Mouse (Mus musculus) cerebellum, adult 9-10 months (tissue): ENCODE measurements at regions not wholly inside any gene's neighbourhood (a gene's known extent, or its start where the extent isn't known, plus 50 kb on each side); places are given as distances from the start of the nearest gene placed in this dataset.

Experiments used
- DNase-seq: peaks from one replicate; pipeline ENCODE4 v3.0.0; 2022

DNA sequence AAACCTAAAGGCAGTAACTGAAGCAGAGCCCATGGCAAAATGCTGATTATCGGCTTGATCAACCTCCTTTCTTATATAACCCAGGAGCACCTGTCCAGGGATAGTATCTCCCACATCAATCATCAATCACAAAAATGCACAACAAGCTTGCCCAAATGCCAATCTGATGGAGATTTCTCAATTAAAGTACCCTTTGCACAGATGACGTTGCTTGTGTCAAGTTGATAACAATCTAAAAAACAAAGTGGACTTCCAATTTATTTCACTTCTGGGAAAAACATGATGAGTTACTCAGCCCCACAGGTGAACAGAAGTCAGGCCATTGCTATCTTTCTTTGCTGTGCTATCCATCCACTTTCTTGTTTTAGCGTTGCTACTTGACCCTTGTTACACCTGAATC lies 144.5 kb upstream of the Tle4 start:
- no peak for DNase-seq

DNA sequence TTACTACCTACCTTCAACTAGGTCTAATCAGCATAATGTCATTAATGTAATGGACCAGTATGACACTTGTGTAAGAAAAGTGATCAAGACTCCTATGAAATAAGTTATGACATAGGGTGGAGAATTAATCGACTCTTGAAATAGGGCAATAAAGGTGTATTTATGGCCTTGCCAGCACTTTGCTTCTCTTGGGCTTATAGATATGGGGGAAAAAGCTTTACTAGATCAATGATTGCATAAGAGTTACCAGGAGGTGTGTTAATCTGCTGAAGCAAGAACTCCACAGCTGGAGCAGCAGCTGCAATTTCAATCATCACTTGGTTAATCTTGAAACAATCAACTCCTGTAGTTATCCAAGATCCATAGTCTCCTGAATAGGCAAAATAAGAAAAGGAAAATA lies 143.1 kb upstream of the Tle4 start:
- no peak for DNase-seq

DNA sequence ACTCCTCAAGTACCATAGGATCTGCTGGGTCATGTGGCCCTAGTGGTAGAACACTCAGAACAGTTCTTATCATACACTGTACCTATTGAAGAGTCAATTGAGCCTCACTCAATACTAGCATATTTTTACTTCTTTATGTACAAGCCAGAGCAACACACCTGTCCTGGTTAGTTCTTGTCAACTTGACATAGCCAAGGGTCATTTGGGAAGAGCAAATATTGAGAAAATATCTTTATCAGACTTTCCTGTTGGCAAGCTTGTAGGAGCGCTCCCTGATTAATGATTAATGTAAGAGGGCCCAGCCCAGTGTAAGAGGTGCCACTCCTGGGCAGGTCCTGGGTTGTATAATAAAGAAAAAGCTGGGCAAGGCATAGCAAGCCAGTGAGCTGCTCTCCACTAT lies 142.3 kb upstream of the Tle4 start:
- no peak for DNase-seq

DNA sequence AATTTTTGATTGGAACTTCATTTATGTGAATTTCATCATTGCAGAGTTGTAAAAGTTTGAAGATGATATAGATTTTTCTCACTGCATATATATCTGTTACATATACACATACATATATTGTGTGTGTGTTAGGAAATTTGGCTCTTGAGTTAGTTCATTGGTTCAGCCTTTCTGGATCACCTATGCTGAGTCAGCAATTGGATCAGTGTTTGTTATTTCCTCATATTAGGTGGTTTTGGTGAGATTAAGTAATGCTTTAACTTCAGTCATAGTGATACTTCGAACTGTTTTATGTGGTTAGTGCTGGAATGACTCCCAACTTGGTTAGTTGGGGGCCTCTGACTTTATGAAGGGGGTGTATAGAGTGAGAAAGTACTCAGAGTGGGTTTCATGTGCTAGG lies 138.7 kb upstream of the Tle4 start:
- no peak for DNase-seq

DNA sequence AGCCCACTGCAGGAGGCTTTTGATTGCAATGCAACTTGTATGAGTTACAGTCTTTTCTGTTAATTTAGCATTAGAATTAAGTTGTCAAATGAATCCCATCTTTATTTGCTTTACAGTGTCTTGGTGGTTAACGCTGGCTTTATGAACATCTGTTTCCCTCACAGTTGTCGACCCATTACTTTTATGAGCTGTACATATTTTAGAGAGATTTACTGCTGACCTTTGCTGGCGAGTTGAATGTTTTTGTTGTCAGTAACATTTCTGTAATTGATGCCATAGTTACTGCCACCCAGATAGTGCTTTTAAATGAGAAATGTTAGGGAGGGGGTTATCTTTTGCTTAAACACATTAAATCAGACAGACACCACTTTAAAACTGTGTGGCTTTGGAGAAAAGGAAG lies 127.5 kb upstream of the Tle4 start:
- no peak for DNase-seq

DNA sequence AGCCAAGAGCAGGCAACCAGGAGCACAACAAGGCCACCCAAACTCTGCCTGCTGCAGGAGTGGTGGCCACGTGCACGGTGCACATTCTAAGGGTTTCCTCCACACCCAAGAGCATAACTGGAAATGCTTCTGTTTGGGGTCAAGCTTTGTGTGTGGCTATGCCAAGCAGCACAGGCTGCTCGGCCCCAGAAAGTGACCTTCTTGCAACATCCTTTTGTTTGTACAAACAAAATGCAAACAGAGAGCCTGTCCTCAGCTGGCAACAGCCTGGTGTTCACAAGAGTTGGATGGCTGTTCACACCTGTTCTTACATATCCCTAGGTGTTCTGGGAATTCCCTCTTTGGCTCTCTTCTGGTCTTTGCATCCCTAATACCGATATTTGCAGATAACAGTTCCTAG lies 126.8 kb upstream of the Tle4 start:
- no peak for DNase-seq

DNA sequence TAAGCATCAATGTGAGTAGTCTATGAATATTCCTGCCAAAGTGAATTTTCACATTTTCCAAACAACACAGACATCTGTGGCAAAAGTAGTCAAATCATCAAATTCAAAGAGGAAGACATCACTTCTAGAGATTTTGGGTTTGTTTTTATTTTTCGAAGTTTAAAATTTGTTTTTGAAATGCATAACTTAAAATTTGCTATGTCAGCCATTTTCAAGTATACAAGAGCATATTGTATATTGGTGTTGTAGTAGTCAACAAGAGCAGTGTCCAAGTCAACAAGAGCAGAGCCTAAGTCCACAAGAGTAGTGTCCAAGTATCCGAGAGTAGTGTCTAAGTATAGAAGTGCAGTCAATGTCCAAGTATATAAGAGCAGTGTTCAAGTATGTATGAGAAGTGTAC lies 107.9 kb upstream of the Tle4 start:
- DNase-seq = no peak

DNA sequence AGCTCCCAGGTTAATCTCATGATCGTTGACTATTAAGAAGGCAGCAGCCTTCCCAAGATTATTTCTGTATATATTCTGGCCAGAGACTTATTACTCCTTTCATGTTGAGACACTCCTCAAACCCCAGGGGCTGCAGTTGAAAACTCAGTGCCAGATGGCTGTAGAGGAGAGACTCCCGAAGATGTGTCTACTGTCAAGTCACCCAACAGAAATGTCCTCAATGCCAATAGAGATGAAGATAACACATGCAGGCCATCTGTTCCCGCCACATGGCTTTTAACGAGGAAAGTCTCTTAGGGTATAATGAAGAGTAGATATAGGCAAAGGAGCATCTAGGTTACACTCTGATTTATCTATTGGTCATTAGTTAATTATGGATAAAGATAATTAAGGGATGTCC lies 103.3 kb upstream of the Tle4 start:
- peak; percentile 2 for DNase-seq

DNA sequence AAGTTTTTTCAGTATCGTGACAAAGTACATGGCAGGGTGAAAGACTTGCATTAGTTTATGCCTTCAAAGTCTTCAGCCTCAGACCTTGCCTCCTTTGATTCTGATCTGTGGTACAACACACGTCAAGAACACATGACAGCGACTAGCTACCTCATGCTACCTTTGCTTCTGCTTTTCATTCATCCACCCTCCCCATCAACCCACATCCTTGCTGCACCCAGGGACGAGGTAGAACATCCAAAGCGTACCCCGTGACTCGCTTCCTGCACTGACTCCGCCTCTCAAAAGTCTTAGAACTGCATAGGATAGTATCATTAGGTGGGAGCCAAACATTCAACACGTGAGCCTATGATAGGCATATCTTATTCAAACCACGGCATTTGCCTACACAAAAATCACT lies 97.5 kb upstream of the Tle4 start:
- no peak for DNase-seq

DNA sequence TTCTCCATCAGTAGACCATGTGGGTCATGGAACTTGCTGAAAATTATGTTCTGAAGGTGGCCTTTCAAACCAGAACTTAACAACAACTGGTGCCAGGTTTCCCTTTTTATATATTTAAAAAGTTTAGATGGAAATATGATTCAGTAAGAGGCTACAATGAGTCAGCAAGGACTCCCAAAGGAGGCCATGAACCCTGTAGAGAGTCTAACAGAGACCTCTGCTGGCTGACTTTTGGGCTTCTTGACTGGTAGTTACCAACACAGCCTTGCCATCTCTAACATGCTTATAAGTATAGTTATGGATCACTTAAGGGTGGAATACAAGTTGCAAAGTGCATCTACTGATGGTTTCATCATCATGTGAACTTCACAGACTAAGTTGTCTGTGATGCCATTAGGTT lies 94.3 kb upstream of the Tle4 start:
- DNase-seq = peak; percentile 11

DNA sequence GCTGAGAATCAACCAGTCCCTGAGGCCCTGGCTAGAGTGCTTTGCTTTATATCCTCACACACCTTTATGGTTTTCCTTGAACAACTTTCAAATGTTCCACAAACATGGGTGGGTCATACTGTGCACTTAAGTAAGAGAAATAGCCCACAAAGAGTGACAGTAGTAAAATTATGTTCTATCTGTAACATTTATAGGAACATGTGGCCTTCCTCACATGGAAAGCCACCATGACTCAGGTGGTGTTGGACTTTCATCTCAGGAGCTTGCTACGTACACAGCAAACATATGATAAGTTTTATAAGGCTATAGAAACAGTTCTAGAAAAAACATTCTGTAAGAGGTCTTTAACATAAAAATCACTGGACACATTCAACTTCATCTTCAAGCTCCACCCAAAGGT lies 87.8 kb upstream of the Tle4 start:
- no peak for DNase-seq

DNA sequence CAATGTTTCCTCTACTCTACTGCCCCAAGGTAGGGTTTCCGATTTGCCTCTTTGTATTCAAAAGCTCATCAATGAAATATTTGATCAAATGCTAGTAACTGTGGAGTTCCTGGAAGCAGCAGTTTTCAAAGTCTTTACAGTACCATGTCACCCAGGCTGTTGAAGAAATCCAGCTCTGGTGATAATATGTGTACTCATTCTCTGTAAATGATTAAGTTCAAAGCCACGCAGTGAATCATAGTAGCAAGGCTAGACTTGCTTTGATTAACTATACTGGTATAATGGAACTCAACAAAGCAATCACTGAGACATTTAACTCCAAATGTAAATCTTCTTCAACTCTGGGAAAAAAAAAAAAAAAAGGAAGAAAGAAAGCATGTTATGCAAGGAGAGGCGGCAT lies 86.8 kb upstream of the Tle4 start:
- no peak for DNase-seq

DNA sequence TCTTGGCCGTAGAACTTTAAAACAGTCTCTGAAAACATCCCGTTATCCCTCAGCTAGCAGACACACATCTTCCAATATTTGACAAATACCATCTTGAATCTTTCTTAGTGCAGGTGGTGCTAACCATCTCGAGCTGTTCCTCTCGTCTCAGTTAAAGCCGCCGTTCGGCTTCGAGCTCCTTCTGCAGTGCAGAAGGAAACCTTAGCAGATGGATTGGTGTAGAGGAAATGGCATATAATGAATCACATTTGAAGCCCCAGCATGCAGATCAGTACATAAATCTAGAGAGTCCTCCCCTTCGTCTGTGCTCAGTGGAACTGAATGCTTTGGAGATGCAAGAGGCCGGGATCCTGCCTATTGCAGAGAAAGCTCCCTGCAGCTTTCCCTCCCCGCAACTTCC lies 83.5 kb upstream of the Tle4 start:
- DNase-seq = no peak

DNA sequence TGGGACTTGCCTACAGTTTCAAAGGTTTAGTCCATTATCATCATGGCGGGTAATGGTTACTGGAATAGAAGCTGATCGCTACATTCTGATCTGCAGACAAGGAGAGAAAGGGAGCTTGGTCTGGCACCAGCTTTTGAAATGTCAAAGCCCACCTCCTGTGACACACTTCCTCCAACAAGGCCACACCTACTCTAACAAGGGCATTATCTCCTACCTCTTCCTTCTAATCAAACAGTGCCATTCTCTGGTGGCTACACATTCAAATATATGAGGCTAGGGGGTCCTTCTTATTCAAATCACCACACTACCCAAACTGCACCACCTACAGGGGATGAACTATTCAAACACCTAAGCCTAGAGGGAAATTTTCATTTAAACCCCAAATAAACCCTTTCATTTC lies 81.9 kb upstream of the Tle4 start:
- no peak for DNase-seq

DNA sequence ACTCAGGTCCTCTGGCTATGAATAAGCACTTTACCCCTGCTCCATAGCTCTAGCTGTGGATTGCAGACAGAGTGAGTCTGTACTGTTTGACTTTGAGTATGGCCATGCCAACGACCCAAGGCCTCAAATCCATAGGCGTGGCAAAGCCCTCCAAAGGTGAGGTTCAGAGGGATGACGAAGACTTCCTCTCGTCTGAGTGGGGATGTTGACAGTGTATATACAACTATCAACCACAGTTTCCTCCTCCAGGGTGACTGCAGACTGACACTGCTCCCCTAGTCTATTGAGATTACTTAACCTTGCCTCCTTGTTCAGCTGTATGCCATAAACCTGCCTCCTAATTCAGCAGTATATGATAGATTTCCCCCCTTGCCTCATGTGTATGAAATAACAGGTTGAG lies 80.7 kb upstream of the Tle4 start:
- DNase-seq = no peak

DNA sequence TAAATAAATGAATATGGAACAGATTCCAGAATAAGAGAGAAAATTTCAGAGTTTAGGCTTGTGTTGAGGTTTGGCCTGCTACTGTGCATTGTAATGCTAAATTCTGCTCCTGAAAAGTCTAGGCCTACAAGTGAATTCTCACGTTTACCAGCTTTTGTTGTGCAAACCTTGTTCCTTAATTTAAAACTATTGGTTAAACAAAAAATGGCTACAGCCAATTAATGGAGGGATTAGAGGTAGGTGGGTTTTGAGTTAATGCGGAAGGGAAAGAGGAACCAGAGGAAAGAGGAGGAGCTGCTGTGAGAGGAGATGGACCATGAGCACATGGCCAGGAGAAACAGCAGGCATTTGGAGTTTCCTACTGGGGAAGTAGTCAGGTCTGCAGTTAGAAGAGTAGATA lies 79.1 kb upstream of the Tle4 start:
- no peak for DNase-seq

DNA sequence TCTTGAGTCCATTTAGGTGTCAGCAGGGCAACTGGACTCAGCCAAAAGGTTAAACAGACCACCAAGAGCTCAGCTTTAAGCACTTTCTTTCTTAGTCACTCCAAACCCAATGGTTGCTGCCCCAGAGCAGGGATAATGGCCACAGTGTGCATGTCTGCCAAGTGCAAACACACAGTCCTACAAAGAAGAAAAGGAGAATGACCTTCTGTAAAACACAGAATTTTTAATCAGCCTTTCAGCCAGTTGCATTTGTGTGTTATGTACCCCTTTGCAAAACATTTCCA lies 72.9 kb upstream of the Tle4 start:
- DNase-seq = no peak

DNA sequence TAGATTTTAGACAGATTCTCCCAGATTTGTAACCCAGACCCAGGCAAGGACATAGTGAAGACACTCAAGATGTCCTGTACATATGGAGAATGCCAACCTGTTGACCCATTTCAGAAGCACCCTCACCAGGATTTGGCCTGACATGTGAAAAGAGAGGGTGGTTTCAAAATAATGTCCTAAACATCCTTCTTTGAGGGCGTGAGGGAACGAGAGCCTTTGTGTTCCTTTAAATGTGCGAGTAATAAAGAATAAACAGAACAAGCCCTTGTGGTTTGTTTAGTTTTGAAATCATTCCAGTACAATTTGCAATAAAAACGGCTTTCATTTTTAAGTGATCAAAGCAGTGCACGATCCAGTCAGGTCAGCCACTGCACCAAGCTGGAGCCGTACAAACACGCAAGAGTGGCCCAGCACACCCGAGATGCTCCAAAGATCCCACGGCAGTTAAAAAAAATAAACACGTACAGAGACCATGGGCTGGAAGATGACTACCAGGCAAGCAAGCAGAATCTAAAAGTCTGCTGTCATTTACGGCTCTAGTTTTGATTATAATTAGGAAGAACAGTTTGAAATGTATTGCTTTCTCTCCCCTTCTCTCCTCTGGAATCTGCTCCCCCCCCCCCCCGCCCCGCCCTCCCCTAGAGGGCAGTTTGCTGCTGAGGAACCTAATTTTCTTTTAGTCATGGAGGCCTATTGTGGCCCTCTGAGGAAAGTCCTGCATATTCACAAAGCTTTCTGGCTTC lies 72.4 kb upstream of the Tle4 start:
- no peak for DNase-seq

DNA sequence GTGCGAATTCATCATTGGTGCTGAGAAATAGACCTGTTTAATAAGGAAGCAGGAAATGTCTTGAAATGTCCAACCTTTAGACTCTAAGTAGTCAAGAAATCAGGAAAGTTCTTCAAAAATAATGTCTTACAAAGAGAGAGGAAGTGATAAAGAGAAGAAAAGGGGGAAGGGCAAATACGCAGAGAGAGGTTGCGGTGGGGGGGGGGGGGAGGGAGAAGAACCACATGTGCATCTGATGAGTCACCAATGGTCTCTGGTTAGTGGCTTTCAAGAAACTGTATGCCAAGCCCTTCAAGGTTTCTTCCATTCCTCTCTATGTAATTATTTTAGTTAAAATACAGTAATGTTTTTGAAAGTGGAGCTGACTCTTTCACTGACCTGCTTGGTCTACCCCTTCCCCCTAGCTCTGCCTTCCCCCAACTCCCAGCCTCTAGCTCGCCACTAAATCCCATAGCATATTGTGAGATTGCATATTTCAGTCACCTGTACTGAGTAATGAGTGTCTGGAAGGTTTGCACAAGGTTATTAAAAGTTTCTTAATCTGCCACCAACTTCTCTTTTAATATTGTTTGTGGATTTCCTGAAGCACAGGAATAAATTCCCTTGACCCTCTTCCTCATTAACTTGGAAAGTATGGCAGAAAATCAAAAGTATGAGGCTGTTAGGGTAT lies 70.8 kb upstream of the Tle4 start:
- DNase-seq = no peak

DNA sequence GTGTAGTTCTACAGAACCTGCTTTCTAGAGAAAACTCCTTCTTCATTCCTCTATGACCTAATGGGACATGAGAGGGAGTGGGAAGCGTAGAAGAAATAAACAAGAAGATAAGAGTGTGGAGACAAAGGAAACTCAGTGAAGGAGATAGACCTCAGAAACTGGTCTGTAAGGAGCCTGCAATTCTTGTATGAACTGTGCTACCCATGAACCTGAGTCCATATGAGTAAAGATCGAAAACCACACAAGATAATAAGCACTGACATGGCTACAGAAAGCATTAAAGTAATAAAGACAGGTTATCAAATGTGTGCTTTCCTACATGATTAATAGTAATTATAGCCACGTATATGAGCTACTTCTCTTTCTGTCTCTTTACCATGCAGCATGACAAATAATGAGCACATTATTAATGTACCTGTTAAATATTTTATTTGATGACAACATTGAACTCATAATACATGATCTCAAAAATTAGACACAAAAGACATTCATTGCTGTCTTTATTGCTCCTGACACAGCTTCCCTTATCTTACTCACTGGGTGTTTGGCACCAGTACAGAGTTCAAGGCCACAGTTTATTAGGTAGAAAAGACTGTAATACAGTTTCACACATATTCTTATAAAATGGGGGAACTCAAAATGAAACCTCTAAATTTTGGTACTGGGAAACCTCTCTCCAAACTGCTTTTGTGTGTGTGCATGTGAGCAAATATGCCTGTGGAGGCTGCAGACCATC lies 67.0 kb upstream of the Tle4 start:
- no peak for DNase-seq

DNA sequence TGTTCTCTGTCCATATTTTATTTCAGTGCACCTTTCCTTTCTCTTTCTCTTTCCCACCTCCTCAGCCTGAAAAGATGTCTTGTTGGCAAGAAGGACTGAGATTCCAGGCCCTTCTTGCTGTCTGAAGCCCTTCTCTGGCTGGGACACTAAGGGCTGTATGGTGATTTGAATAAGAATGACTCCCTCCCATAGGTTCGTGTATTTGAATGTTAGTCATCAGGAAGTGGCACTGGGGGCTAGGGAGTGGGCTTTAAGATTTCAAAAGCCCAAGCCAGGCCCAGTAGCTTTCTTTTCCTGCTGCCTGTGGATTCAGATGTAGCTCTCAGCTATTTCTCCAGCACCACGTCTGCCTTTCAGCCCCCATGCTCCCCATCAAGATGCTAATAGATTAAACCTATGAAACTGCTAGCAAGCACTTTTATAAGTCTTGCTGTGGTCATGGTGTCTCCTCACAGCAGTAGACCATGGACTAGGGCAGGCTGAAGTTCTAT lies 66.3 kb upstream of the Tle4 start:
- DNase-seq = no peak

DNA sequence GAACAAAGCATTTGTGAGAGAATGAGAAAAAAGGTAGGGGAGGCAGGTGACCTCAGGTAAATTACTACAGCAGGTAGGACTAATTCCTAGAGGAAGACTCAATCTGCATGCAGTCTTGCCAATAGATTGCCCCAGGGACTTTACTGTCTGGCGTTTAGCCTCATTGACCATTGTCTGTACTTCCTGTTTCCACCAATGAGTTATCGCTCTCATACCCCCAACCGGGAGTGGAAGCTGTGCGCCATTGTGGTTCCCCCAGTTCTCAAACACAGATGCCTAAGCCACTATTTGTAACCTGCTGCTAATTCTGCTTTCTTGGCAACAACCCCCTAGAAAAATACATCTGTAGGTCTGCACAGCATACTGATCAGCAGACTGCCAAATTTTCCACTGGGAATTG lies 65.5 kb upstream of the Tle4 start:
- no peak for DNase-seq

DNA sequence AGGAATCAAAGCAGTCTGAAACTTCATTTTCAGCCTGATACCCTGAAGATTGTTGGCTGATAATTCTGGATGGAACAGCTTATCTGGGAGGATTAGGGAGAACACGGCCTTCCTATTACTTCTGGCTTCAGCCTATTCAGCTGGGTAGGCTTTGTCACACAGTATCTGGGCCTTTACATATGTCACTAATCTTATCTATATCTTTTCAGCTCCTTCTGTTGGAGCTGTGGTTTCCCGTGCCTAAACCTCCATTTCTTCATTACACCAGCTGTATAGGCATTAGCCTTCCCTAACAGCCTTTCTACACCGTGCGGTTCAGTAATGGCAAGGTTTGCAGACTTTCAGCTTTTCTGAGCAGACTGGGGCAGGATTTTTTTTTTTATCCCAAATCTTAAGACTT lies 61.9 kb upstream of the Tle4 start:
- DNase-seq = no peak

DNA sequence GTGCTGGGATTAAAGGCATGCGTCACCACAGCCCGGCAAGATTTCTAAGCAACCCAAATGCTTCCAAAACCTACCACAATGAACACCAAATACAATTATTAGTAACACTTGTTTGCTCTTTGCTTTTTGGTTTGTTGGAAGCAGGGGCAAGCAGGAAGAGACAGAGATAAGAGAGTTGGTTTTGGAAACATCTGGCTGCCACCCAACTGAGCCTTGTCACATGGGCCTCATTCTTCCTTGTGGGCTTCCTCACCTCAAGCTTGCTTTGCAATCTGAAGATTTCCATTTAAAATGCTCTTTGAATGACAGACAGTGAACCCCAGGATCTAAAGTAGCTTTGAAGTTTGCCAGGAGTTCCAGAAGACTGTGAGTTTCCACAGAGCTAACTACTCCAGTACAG lies 60.6 kb upstream of the Tle4 start:
- DNase-seq = no peak

DNA sequence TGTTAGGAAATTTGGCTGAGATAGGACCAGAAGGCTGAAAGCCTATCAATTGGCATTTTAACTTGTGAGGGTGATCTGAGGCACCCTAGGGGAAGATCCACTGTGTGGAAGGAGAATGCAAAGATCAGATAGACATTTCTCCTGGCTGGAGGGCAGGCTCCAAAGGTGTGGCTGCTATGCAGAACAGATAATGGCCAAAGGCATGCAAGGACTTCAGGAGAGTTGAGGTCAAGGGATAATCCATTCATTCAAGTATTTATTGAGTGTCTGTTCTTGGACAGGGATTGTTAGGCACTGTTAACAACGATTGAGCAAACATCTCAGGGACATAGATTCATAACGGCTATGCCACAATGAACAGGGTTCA lies 58.2 kb upstream of the Tle4 start:
- no peak for DNase-seq
